Mouse (Mus musculus): ENCODE results near the gene Bpifb9a. TPM values are rescaled to one million over a fixed set of nuclear protein-coding genes. Genes with fewer than 3 reads are reported as not detected.
"Not testable (repeated sequence)": the region's sequence is repeated elsewhere in the genome, so short reads cannot be mapped to it uniquely, and the experiment has no call there.

Bpifb9a gene
- polyA plus RNA-seq, 1 experiment from 2014 or later: not detected

DNA sequence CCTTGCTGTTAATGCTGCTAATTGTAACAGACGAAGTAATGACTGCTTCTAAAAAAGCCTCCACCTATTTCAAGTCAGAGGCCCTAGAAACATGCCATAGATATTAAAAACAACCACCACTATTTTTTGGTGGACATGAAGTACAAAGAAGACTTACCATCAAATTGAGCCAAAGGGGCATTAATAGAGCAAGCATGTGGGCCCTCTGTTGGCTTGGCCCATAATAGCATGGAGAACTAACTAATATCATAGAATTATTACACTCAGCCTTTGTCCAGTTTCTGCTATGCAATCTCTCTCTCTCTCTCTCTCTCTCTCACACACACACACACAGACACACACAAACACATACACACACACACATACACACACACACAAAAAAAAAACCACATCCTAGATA lies 35.2 kb downstream of the Bpifb9a start:
- Histone ChIP-seq H3K27ac (ENCODE audit: low read depth, low read length) (no peak overlapping the region), H3K4me3 (ENCODE audit: low read length) (no peak overlapping the region), H3K36me3 (ENCODE audit: control insufficient read depth, insufficient read depth, low read length) (no peaks in the 10 kb centered on the region), H3K4me2 (ENCODE audit: low read length) (no peak overlapping the region), H3K27me3 (replicated peaks; ENCODE audit: control insufficient read depth, insufficient read depth, low read length) (no peaks in the 10 kb centered on the region), H3K4me1 (ENCODE audit: control insufficient read depth, insufficient read depth, low read depth, low read length) (no peaks in the 10 kb centered on the region), H3K9me3 (ENCODE audit: control insufficient read depth, low read length) (no peaks in the 10 kb centered on the region), H3K9ac (ENCODE audit: low read depth, low read length) (no peak overlapping the region)
- no peak for ATAC-seq
- 94% methylated on average over 1 of the region's 1 CpGs for WGBS

DNA sequence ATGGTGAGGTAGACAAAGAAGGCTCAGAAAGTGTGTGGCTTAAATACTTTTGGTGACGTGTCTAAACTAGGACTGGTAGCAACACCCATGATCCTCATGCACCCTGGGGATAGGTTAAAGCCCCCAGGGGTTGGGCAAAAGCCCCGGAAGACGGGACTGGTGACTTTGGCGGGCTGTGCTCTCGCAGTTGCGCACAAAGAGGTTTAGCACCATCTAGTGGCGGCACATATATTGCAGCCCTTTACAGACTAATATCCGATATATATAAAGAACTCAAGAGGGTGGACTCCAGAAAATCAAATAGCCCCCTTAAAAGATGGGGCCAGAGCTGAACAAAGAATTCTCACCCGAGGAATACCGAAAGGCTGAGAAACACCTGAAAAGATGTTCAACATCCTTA lies 37.1 kb downstream of the Bpifb9a start:
- not testable (repeated sequence) for H3K4me2 ChIP-seq (ENCODE audit: low read length); H3K4me1 ChIP-seq (ENCODE audit: control insufficient read depth, insufficient read depth, low read depth, low read length); H3K4me3 ChIP-seq (ENCODE audit: low read length); H3K36me3 ChIP-seq (ENCODE audit: control insufficient read depth, insufficient read depth, low read length); ATAC-seq; H3K9ac ChIP-seq (ENCODE audit: low read depth, low read length); H3K27ac ChIP-seq (ENCODE audit: low read depth, low read length); H3K27me3 ChIP-seq (replicated peaks; ENCODE audit: control insufficient read depth, insufficient read depth, low read length); H3K9me3 ChIP-seq (ENCODE audit: control insufficient read depth, low read length)
- under 1% methylated on average over 10 of the region's 10 CpGs for WGBS

GRCm38 (mm10) chr2:154300496-154300895 lies 42.8 kb downstream of the Bpifb9a start:
- Histone ChIP-seq H3K27ac (ENCODE audit: low read depth, low read length) (no peak overlapping the region), H3K36me3 (ENCODE audit: control insufficient read depth, insufficient read depth, low read length) (no peaks in the 10 kb centered on the region), H3K4me1 (ENCODE audit: control insufficient read depth, insufficient read depth, low read depth, low read length) (no peaks in the 10 kb centered on the region), H3K9ac (ENCODE audit: low read depth, low read length) (no peak overlapping the region), H3K4me3 (ENCODE audit: low read length) (no peak overlapping the region), H3K4me2 (ENCODE audit: low read length) (no peak overlapping the region), H3K27me3 (replicated peaks; ENCODE audit: control insufficient read depth, insufficient read depth, low read length) (no peaks in the 10 kb centered on the region), H3K9me3 (ENCODE audit: control insufficient read depth, low read length) (no peaks in the 10 kb centered on the region)
- no peak for ATAC-seq
- 9% methylated on average over 1 of the region's 1 CpGs for WGBS

DNA sequence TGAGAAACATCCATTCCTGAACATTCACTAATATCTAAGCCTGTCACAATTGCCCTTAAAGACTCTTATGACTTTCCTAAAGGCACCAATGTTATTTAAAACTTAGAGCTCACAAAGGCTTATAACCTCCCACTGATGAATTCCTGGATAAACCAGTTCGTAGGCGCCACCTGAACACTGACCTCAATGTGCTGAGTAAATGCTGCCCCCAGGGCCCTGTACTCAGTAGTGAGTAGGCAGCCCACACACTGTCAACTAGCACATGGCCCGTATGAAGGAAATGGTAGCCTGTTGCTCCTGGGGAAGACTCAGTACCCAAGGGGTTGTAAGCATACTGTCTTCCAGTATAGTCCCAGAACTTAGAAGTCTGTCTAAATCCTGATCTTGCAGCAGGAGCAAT lies 44.1 kb downstream of the Bpifb9a start:
- no peak overlapping the region for H3K4me2 ChIP-seq (ENCODE audit: low read length)
- no peak overlapping the region for H3K4me3 ChIP-seq (ENCODE audit: low read length)
- no peak overlapping the region for H3K27ac ChIP-seq (ENCODE audit: low read depth, low read length)
- H3K36me3 ChIP-seq (ENCODE audit: control insufficient read depth, insufficient read depth, low read length): no peaks in the 10 kb centered on the region
- no peaks in the 10 kb centered on the region for H3K4me1 ChIP-seq (ENCODE audit: control insufficient read depth, insufficient read depth, low read depth, low read length)
- 88% methylated on average over 3 of the region's 3 CpGs for WGBS
- no peaks in the 10 kb centered on the region for H3K27me3 ChIP-seq (replicated peaks; ENCODE audit: control insufficient read depth, insufficient read depth, low read length)
- no peaks in the 10 kb centered on the region for H3K9me3 ChIP-seq (ENCODE audit: control insufficient read depth, low read length)
- H3K9ac ChIP-seq (ENCODE audit: low read depth, low read length): no peak overlapping the region
- no peak for ATAC-seq

- H3K27ac ChIP-seq (ENCODE audit: low read depth, low read length); ATAC-seq; H3K4me2 ChIP-seq (ENCODE audit: low read length); H3K4me1 ChIP-seq (ENCODE audit: control insufficient read depth, insufficient read depth, low read depth, low read length); H3K27me3 ChIP-seq (replicated peaks; ENCODE audit: control insufficient read depth, insufficient read depth, low read length); H3K4me3 ChIP-seq (ENCODE audit: low read length); H3K36me3 ChIP-seq (ENCODE audit: control insufficient read depth, insufficient read depth, low read length); H3K9ac ChIP-seq (ENCODE audit: low read depth, low read length); H3K9me3 ChIP-seq (ENCODE audit: control insufficient read depth, low read length): not testable (repeated sequence)
- 81% methylated on average over 1 of the region's 3 CpGs for WGBS
Measured at GRCm38 (mm10) chr2:154304604-154305003, 47.0 kb downstream of the Bpifb9a start.

GRCm38 (mm10) chr2:154306927-154307326 lies 49.3 kb downstream of the Bpifb9a start, which contains the start of gene Bpifb9b:
Gene Bpifb9b (plus strand): TSS chr2:154307227.
- ATAC-seq; H3K4me1 ChIP-seq (ENCODE audit: control insufficient read depth, insufficient read depth, low read depth, low read length); H3K27me3 ChIP-seq (replicated peaks; ENCODE audit: control insufficient read depth, insufficient read depth, low read length); H3K36me3 ChIP-seq (ENCODE audit: control insufficient read depth, insufficient read depth, low read length); H3K9ac ChIP-seq (ENCODE audit: low read depth, low read length); H3K4me2 ChIP-seq (ENCODE audit: low read length); H3K4me3 ChIP-seq (ENCODE audit: low read length); H3K27ac ChIP-seq (ENCODE audit: low read depth, low read length); H3K9me3 ChIP-seq (ENCODE audit: control insufficient read depth, low read length): not testable (repeated sequence)
- 85% methylated on average over 4 of the region's 4 CpGs for WGBS

DNA sequence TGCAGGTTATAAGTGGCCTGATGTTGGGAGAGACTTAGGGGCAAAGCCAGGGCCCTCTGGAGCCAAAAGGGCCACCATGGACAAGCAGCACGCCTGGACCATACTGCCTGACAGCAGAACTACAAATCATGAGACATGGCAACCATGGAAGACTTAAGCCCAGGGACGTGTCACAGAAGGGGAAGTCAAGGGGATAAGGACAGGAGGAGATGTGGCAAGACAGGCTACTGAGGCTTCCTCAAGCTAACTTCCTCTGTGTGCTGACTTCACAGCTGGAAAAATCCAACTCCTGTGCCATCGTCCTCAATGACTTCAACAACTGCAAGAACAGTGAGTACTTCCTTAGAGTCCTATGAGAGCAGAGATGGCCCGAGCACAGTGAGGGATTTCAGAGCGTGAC lies 56.1 kb downstream of the Bpifb9a start:
- 87% methylated on average over 5 of the region's 5 CpGs for WGBS
- H3K9ac ChIP-seq (ENCODE audit: low read depth, low read length); H3K4me2 ChIP-seq (ENCODE audit: low read length); ATAC-seq; H3K27ac ChIP-seq (ENCODE audit: low read depth, low read length); H3K27me3 ChIP-seq (replicated peaks; ENCODE audit: control insufficient read depth, insufficient read depth, low read length); H3K9me3 ChIP-seq (ENCODE audit: control insufficient read depth, low read length); H3K4me1 ChIP-seq (ENCODE audit: control insufficient read depth, insufficient read depth, low read depth, low read length); H3K4me3 ChIP-seq (ENCODE audit: low read length); H3K36me3 ChIP-seq (ENCODE audit: control insufficient read depth, insufficient read depth, low read length): not testable (repeated sequence)

Other genes starting within 250 kb of the Bpifb9a start
- gene Bpifa2, start 249.6 kb upstream of the Bpifb9a start, polyA plus RNA-seq (2015; fragmentation: Nextera tagmentation; extraction: Ambion mirVana): not detected in 2 replicates
- not detected in 2 replicates for gene Bpifa3, start 127.5 kb upstream of the Bpifb9a start, polyA plus RNA-seq (2015; fragmentation: Nextera tagmentation; extraction: Ambion mirVana)
- 0.31 TPM in 1 of 2 replicates, not detected in the other for gene Bpifa1, start 115.0 kb upstream of the Bpifb9a start, polyA plus RNA-seq (2015; fragmentation: Nextera tagmentation; extraction: Ambion mirVana)
- gene Bpifa5, start 95.2 kb upstream of the Bpifb9a start, polyA plus RNA-seq (2015; fragmentation: Nextera tagmentation; extraction: Ambion mirVana): not detected in 2 replicates
- 0.25 and 0.34 TPM in 2 replicates for gene Bpifb1, start 67.0 kb upstream of the Bpifb9a start, polyA plus RNA-seq (2015; fragmentation: Nextera tagmentation; extraction: Ambion mirVana)
- 0.37 and 0.43 TPM in 2 replicates for gene Bpifb5, start 34.1 kb upstream of the Bpifb9a start, polyA plus RNA-seq (2015; fragmentation: Nextera tagmentation; extraction: Ambion mirVana)
- not detected in 2 replicates for gene Bpifb9b, start 49.4 kb downstream of the Bpifb9a start, polyA plus RNA-seq (2015; fragmentation: Nextera tagmentation; extraction: Ambion mirVana)
- gene Cdk5rap1, start 115.2 kb downstream of the Bpifb9a start, polyA plus RNA-seq (2015; fragmentation: Nextera tagmentation; extraction: Ambion mirVana): 13.4 and 15.9 TPM in 2 replicates
- gene Snta1, start 150.2 kb downstream of the Bpifb9a start, polyA plus RNA-seq (2015; fragmentation: Nextera tagmentation; extraction: Ambion mirVana): 14.0 and 15.1 TPM in 2 replicates
- 39.8 and 50.9 TPM in 2 replicates for gene Cbfa2t2, start 178.6 kb downstream of the Bpifb9a start, polyA plus RNA-seq (2015; fragmentation: Nextera tagmentation; extraction: Ambion mirVana)

All from hindbrain, embryonic 16.5 days (tissue).